Mouse (Mus musculus) bone marrow, adult 2 months (tissue): ENCODE measurements at regions not wholly inside any gene's neighbourhood (a gene's known extent, or its start where the extent isn't known, plus 50 kb on each side); places are given as distances from the start of the nearest gene placed in this dataset.

Source experiments
- H3K27ac ChIP-seq: fragments of 200-500 bp; 2 replicates; pipeline ENCODE4 v1.5.1; 2012; ENCODE audit warnings: low read depth, mild to moderate bottlenecking, control low read depth, inconsistent platforms, low read length; ENCODE audit not compliant: control insufficient read depth, poor library complexity, insufficient read depth
- H3K4me1 ChIP-seq: fragments of 200-500 bp; 2 replicates; pipeline ENCODE4 v1.6.1; 2011; ENCODE audit warnings: low read length; ENCODE audit not compliant: control insufficient read depth, insufficient read depth
- H3K4me3 ChIP-seq: fragments of 200-500 bp; replicated peaks from 2 replicates; pipeline ENCODE3; 2011; ENCODE audit warnings: mild to moderate bottlenecking, low read depth, low read length, control low read depth; ENCODE audit not compliant: control insufficient read depth
- CTCF ChIP-seq: fragments of 200-500 bp; IDR thresholded peaks from 2 replicates; pipeline ENCODE4 v1.5.1; 2011; ENCODE audit warnings: low read length, control low read depth; ENCODE audit not compliant: control insufficient read depth, insufficient read depth
- POLR2A ChIP-seq: fragments of 200-500 bp; IDR thresholded peaks from 2 replicates; pipeline ENCODE4 v1.6.1; 2011; ENCODE audit warnings: low read depth, mild to moderate bottlenecking, control low read depth, low read length, borderline replicate concordance; ENCODE audit not compliant: control insufficient read depth
- WGBS: fragments of 180-500 bp; shearing (Covaris S2); methylation state at CpG from one replicate; pipeline ENCODE4 v1.1.7; 2018; 5-methylcytosine and 5-hydroxymethylcytosine counted together

DNA sequence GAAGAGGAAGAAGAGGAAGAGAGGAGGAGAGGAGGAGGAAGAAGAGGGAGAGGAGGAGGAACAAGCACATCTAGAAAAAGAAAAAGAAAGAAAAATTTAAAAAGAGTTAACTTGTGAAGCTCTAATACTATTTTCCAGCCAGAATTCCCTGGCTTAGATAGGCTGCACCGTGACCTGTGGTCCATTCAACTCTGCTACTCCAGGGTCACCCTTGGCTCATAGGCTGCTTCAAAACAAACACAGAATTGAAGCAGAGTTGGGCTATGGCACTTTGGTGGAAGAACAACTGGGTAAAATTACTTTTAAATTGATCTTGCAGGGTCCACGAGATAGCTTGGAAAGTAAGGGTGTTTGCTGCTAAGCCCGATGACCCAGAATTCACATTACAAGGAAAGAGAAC lies 79.0 kb upstream of the Gadd45a start:
- no peaks in the 10 kb centered on the region; the same call in 1 of the 2 replicates for H3K4me1 ChIP-seq
- no peak overlapping the region for H3K4me3 ChIP-seq
- no peak for TF ChIP-seq POLR2A
- no peak for TF ChIP-seq CTCF
- H3K27ac ChIP-seq: no peak overlapping the region
- 83% methylated on average over 3 of the region's 3 CpGs for WGBS

- TF ChIP-seq CTCF: no peak
- TF ChIP-seq POLR2A: no peak
- 37% methylated on average over 1 of the region's 1 CpGs for WGBS
- H3K4me3 ChIP-seq: no peak overlapping the region
- no peak overlapping the region for H3K27ac ChIP-seq
- H3K4me1 ChIP-seq: no peaks in the 10 kb centered on the region; the same call in 1 of the 2 replicates
Measured at GRCm38 (mm10) chr6:67115505-67116303, 78.4 kb upstream of the Gadd45a start.

DNA sequence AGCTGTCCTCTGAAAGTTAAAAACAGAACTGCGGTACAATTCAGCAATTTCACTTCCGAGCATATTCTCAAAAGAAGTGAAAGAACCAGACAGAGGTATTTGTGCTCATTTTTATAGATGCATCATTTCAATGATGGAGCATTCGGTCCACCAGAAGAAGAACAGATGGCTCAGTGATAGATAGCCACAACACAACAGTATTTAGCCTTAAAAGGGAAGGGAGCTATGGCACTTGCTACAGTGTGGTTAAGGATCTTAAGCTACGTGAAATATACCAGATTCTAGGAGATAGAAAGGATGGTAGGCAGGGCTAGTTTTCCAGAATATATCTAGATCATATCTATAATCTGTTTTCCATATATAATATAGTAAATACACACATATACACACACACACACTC lies 77.5 kb upstream of the Gadd45a start:
- no peak overlapping the region for H3K4me3 ChIP-seq
- no peak overlapping the region for H3K27ac ChIP-seq
- H3K4me1 ChIP-seq: no peaks in the 10 kb centered on the region; the same call in 1 of the 2 replicates
- WGBS: 68% methylated on average over 4 of the region's 4 CpGs
- TF ChIP-seq POLR2A: no peak
- no peak for TF ChIP-seq CTCF

- no peak overlapping the region for H3K4me3 ChIP-seq
- no peaks in the 10 kb centered on the region; the same call in 1 of the 2 replicates for H3K4me1 ChIP-seq
- WGBS: 40% methylated on average over 26 of the region's 26 CpGs
- no peak for TF ChIP-seq CTCF
- no peak for TF ChIP-seq POLR2A
- H3K27ac ChIP-seq: no peak overlapping the region
Measured at GRCm38 (mm10) chr6:67113686-67114278, 76.5 kb upstream of the Gadd45a start.

GRCm38 (mm10) chr6:67113261-67113660 lies 76.0 kb upstream of the Gadd45a start:
- H3K4me3 ChIP-seq: no peak overlapping the region
- TF ChIP-seq CTCF (no peak), POLR2A (no peak)
- H3K4me1 ChIP-seq: no peaks in the 10 kb centered on the region; the same call in 1 of the 2 replicates
- 84% methylated on average over 4 of the region's 4 CpGs for WGBS
- no peak overlapping the region for H3K27ac ChIP-seq

GRCm38 (mm10) chr6:67112311-67112710 lies 75.1 kb upstream of the Gadd45a start:
- H3K4me3 ChIP-seq: no peak overlapping the region
- no peak for TF ChIP-seq POLR2A
- no peak for TF ChIP-seq CTCF
- WGBS: 80% methylated on average over 6 of the region's 6 CpGs

DNA sequence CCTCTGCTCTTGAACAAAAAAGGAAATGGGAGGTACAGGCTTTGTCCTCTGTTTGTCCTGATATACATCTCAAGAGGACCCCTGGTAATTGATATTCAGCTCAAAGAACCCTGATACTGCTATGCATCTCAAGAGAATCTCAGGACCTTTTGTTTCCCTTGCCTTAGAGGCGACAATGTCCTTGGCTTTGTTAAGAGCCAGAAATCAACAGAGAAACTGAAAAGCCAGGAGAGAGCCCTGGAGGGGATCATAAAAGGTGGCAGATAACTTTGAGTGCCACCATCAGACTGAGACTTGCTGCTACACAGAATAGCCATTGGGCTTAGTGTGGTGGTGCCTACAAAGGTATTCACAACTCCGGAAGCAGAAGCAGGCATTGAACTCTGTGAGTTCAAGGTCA lies 74.3 kb upstream of the Gadd45a start:
- TF ChIP-seq POLR2A (no peak), CTCF (no peak)
- no peaks in the 10 kb centered on the region; the same call in 1 of the 2 replicates for H3K4me1 ChIP-seq
- 70% methylated on average over 2 of the region's 2 CpGs for WGBS
- no peak overlapping the region for H3K4me3 ChIP-seq
- H3K27ac ChIP-seq: no peak overlapping the region

More at GRCm38 (mm10) chr6:67112311-67112710, 75.1 kb upstream of the Gadd45a start:
- Histone ChIP-seq H3K27ac (no peak overlapping the region), H3K4me1 (no peaks in the 10 kb centered on the region; the same call in 1 of the 2 replicates)

GRCm38 (mm10) chr6:67110391-67110790 lies 73.1 kb upstream of the Gadd45a start:
- Histone ChIP-seq H3K4me3 (no peak overlapping the region), H3K4me1 (no peaks in the 10 kb centered on the region; the same call in 1 of the 2 replicates), H3K27ac (no peak overlapping the region)
- no peak for TF ChIP-seq CTCF
- no peak for TF ChIP-seq POLR2A
- WGBS: 69% methylated on average over 1 of the region's 1 CpGs

DNA sequence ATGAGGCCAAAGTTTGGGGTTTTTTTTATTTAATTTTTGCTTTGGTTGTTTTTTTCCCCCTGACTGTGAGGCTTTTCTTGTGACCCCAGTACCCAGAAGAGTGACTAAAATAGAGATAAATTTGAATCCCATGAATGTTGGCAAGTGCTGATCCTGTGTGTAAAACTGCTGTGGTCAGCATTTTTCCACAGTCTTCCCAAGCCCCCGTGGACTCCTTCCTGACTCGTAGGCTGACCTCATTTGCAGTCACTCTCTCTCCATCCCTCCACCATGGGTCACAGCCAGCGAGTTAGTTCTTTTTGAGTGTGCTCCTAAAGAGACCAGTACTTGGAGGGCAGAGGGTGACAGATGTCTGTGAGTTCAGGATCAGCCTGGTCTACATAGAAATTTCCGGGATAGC lies 72.5 kb upstream of the Gadd45a start:
- TF ChIP-seq POLR2A: no peak
- no peak for TF ChIP-seq CTCF
- Histone ChIP-seq H3K4me1 (no peaks in the 10 kb centered on the region; the same call in 1 of the 2 replicates), H3K27ac (no peak overlapping the region), H3K4me3 (no peak overlapping the region)
- WGBS: 77% methylated on average over 4 of the region's 4 CpGs
